Comparison of ENCODE assay signal across 8 mouse cellular contexts in the genomic region with DNA sequence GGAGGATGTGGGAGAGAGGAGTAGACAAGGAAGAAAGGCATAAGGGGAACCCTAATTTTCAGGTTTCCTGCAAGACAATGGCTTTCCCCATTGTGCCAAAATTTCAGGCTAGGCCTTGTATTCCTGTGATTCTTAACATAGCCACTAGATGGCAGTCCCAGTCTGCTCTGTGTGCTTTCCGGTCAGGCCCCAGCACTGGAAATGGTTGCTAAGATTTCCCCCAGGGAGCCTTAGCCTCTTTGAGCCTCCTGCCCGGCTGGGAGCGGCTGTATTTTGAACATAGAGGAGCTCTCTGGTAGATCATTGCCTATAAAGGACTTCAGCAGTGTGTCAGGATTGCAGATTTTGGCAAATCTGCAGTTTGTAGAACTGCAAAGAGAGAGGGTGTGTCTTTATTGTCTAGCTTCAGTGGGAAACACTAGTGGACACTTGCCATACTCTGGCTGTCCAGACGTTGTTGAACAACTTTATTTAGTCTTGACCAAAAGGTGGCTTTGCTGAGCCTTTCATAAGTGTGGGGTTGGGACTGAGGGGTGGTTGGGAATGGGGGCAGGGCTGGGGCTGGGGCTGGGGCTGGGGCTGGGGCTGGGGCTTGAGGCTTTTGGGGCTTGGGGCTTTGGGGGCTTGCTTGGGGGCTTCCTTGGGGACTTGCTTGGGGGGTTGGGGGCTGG. TPM values are rescaled to one million over a fixed set of nuclear protein-coding genes. Genes with fewer than 3 reads are reported as not detected.
DNase-seq lines count a peak whose midpoint lies in the region; ATAC-seq and TF ChIP-seq lines count a peak whose summit lies in the region.

No protein-coding gene starts in this region.

- no peak overlapping the region for H3K4me3 ChIP-seq in forebrain, embryonic 13.5 days
- H3K4me3 ChIP-seq in lung, postnatal 0 days (ENCODE audit: low read depth, low read length): no peak overlapping the region

- DNase-seq in NIH3T3 (ENCODE audit: low read depth): peak; percentile 89
- peak; percentile 67 for DNase-seq in heart, postnatal 4 days
- DNase-seq in large intestine, adult 2 months (ENCODE audit: low read depth, low spot score): peak; percentile 32
- peak; percentile 82 for DNase-seq in lung, postnatal 0 days (ENCODE audit: low spot score)
- peak; percentile 33 for DNase-seq in ovary, postnatal 36 days (ENCODE audit: low spot score)
- DNase-seq in natural killer cell, adult 2 months (ENCODE audit: low spot score in 2 of 2): no peak

- H3K4me2 ChIP-seq in forebrain, embryonic 13.5 days: no peak overlapping the region
- no peak overlapping the region for H3K4me2 ChIP-seq in lung, postnatal 0 days (replicated peaks; ENCODE audit: low read depth, low read length)

- H3K9me3 ChIP-seq in forebrain, embryonic 13.5 days (replicated peaks): no peaks in the 10 kb centered on the region
- no peaks in the 10 kb centered on the region for H3K9me3 ChIP-seq in lung, postnatal 0 days (ENCODE audit: low read length)

- TF ChIP-seq EP300 in lung, postnatal 0 days (IDR thresholded peaks at IDR 0.05): no peak

- peaks cover 8% of the 10 kb centered on the region; the same call in 1 of the 2 replicates for H3K27me3 ChIP-seq in forebrain, embryonic 13.5 days
- H3K27me3 ChIP-seq in lung, postnatal 0 days (replicated peaks; ENCODE audit: insufficient read depth, low read length): no peaks in the 10 kb centered on the region

- no peaks in the 10 kb centered on the region for H3K36me3 ChIP-seq in forebrain, embryonic 13.5 days (ENCODE audit: poor library complexity, severe bottlenecking)
- no peaks in the 10 kb centered on the region for H3K36me3 ChIP-seq in lung, postnatal 0 days (ENCODE audit: insufficient read depth, low read length)

- H3K4me1 ChIP-seq in forebrain, embryonic 13.5 days: peaks cover 2% of the 10 kb centered on the region
- no peaks in the 10 kb centered on the region for H3K4me1 ChIP-seq in lung, postnatal 0 days (ENCODE audit: insufficient read depth, low read depth, low read length)

- peak; percentile 65; the same call in 1 of the 2 replicates for ATAC-seq in cerebellum, adult (ENCODE audit: insufficient number of reproducible peaks, low FRiP score, low TSS enrichment)
- peak; percentile 65 for ATAC-seq in forebrain, embryonic 13.5 days
- ATAC-seq in lung, postnatal 0 days: peak; percentile 67

- H3K27ac ChIP-seq in forebrain, embryonic 13.5 days: no peak overlapping the region
- no peak overlapping the region for H3K27ac ChIP-seq in lung, postnatal 0 days (ENCODE audit: low read length)

- peak; percentile 96 for TF ChIP-seq CTCF in lung, postnatal 0 days (IDR thresholded peaks at IDR 0.05)

- H3K9ac ChIP-seq in forebrain, embryonic 13.5 days: 0 out of 2 replicates have a peak overlapping the region, but pooled peaks have one; percentile 34
- no peak overlapping the region for H3K9ac ChIP-seq in lung, postnatal 0 days (replicated peaks; ENCODE audit: low read depth)

- 3% methylated on average over 4 of the region's 4 CpGs for WGBS in forebrain, embryonic 13.5 days
- WGBS in large intestine, adult 2 months: 2% methylated on average over 4 of the region's 4 CpGs
- 1% methylated on average over 4 of the region's 4 CpGs for WGBS in lung, postnatal 0 days

RNA-seq across cellular contexts. Expression of a gene that starts 8.1 kb away (rescaled TPM):
- polyA plus RNA-seq in forebrain, embryonic 13.5 days (2015; fragmentation: Nextera tagmentation; extraction: Ambion mirVana): 0.79 and 1.0 TPM in 2 replicates
- total RNA-seq in heart, postnatal 4 days (2021): 1 to 10 TPM; 7.0 to 7.9 TPM
- polyA plus RNA-seq in large intestine, adult 2 months (2012; rRNA removed): 0.53 and 0.55 TPM in 2 replicates
- 3.5 and 4.0 TPM in 2 replicates for polyA plus RNA-seq in lung, postnatal 0 days (2015; fragmentation: Nextera tagmentation; extraction: Ambion mirVana)

Comparison
In these comparisons a context has a peak if more than half of its experiments do, and no peak if none do; other contexts are left out.
1. DNase-seq: peak in NIH3T3 (single experiment), heart, postnatal 4 days (single experiment), large intestine, adult 2 months (single experiment), lung, postnatal 0 days (single experiment) and ovary, postnatal 36 days (single experiment); none in natural killer cell, adult 2 months (0 of 2).
2. Peak in every context shown above with its lines, with median percentiles within 50 percentile points of each other: ATAC-seq.